Mouse (Mus musculus) frontal cortex, postnatal 36 days (tissue): ENCODE results near the gene Cx3cr1.

Source experiments
- DNase-seq, 2 experiments: peaks; one replicate each; pipeline ENCODE4 v3.0.0; 2022; ENCODE audit warnings: low spot score in 2 of 2

Cx3cr1 gene

DNA sequence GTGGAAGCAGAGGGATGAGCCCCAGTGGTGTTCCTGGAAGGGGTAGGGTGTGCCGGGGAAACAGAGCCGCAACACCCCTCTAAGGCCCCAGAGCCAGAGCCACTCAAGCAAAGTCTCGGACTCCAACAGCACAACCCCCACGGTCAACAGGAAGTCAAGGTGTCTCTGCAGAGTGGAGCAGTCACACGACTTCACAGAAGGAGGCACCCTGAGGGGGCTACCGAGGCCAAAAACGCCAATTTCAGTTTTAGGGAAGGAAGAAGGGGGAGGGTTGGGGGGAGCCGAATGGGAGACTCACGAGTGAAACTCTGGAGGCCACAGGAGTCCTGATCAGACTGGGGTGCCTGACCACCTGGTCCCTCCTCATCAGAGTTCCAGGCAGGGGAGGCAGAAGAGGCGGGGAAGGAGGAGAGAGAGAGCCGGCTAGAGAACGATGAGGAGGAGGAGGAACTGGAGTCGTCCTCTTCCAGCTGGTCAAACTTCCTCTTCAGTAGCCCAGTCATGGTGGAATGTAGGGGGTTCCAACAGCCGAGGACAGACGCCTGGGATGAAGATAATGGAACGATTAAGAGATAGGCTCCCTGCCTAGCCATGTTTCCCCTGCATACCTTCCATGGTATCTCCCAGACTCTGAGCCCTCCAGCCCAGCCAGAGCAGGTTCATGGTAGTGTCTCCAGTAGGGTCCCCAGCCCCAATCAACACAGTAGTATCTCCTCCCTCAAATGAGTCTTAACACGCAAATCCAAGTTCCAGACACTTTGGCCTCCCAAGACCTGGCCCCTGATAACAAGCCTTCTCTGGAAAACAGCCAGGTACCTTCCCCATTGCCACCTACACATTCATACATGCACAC, 92.7 kb downstream of the Cx3cr1 start:
- DNase-seq: no peak

DNA sequence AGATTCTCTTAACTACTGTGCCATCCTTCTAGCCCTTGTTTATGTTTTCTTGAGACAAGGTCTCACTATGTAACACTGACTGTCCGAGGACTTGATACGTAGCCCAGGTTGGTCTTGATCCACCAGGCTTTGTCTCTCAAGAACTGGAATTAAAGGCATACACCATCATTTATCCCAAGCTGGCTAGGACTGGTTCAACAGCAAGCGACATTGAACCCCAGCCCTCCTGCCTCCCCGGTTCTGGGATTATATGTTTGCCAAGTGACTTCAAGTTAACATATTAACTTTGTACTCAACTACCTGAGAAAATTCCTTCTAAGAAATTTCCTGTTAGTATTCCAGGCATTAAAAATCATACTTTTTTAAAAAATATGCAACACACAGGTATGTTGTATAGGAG, 94.4 kb downstream of the Cx3cr1 start:
- no peak for DNase-seq

- DNase-seq: no peak
These were observed 95.1 kb downstream of the Cx3cr1 start for GRCm38 (mm10) chr9:119974609-119975008.

DNA sequence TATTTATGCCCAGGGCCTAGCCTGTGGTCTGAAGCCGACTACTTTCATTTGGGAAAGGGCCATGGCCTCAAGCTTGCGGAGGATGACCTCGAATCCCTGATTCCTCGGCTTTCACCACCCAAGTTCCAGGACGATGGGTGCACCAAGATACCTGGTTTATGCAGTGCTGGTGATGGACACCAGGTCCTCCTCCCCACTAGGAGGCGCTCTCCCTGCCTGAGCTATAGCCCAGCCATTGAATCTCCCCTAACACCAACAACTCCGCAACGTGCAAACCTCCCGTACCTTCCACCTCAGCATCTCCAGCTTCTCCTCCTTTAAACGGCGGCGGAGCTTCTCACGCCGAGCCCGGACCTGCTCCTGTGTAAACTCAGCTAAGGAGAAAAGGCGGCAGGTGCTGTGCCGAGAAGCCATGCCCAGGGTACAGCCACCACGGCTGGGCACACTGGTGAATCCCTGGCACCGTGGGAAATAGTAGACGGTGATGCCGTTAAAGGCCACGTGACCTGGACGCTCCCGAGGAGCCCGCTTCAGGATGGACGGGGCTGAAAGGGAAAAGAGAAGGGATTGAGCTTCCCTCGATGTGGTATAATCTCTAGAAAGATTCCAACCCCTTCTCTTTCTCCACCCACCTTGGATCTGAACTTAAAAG, 95.7 kb downstream of the Cx3cr1 start:
- DNase-seq: no peak

DNA sequence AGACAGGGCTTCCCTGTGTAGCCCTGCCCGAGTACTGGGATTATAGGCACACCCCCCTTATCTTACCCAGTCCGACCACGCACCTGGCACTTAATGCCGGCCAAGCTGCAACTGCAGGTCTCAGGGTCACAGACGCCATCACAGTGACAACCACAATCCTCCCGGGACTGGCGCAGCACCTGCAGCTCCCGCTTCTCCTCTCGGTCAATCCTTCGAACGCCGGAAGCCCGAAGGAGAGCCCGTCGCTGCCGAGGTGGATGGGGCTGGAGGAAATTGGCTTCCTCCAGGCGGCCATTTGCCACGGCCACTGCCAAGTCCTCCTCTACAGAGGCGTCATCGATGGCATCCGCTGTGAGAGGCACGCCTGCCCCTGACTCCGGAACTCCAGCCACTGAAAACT, 96.4 kb downstream of the Cx3cr1 start:
- no peak for DNase-seq

DNA sequence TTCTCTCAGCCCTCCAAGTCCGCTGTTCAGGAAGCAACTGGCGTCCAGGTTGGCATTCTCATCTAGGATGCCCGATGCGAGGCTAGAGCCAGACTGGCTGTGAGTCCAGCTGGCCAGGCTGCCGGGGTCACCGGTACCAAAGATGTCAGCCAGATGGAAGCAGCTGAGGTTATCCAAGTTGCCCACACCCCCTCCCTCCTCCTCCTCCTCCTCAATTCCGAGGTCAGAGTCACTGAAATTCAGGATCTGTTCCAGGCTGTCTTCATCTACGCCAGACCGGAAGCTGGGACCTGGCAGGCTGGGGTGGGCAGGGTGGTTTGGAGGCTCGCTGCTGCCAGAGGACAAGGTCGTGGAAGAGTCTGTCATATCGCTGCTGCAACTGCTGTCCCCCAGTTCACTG, 97.1 kb downstream of the Cx3cr1 start:
- DNase-seq: no peak

DNA sequence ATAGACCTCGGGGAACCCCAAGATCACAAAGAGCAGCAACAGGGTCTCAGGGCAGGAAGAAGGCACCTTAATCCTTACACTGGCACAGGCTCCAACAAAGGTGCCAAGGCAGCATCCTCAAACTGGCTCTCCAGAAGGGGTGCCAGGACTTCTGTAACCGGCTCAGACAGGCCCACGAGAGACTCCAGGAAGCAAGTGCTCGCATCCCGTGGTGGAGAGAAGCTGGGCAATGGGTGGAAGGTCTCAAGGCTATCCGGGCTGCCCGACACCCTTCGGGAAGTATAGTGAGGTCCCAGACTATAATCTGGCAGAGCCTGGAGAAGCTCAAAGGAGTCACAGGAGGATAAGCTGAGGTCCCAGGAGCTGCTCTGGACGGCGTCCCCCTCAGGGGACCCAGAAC, 97.5 kb downstream of the Cx3cr1 start:
- no peak for DNase-seq

GRCm38 (mm10) chr9:119970763-119971656, 98.7 kb downstream of the Cx3cr1 start:
- peak in 1 of 2 experiments; percentile 53 for DNase-seq

DNA sequence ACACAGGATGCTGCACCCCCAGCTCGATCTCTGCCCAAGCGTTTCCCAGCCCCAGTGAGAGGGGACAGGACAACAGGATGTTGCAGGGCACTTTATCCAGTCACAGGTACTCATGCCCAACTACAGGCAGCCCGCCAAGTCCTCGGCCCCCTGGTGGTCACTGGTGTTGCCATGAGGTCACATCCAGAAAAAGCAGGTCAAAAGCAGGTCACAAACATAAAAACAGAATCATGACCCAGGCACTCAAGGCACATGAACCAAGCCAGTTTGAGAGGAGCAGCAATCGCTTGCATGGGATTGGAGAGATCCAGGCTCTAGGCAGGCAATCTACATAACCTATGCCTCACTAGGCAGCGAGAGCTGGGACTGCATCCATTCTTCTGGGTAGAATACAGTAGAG, 99.5 kb downstream of the Cx3cr1 start:
- DNase-seq: no peak

DNA sequence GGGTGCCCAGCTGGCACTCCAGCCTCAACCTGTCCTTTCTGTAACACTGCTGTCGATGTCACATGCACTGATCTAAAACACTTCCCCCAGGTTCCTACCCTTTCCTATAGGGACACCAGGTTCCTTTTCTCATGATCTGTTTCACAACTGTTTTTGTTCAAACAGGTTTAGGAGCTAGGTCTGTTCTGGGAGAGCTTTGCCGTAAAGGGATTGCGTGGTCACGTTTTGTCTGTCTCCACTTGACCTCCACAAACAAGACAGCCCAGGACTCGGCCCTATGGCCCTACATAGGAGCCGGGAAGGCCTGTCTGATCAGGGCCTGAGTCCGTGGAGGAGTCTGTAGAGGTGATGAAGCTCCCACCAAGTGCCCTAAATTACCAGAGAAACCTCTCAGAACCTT, 99.9 kb downstream of the Cx3cr1 start:
- no peak for DNase-seq

DNA sequence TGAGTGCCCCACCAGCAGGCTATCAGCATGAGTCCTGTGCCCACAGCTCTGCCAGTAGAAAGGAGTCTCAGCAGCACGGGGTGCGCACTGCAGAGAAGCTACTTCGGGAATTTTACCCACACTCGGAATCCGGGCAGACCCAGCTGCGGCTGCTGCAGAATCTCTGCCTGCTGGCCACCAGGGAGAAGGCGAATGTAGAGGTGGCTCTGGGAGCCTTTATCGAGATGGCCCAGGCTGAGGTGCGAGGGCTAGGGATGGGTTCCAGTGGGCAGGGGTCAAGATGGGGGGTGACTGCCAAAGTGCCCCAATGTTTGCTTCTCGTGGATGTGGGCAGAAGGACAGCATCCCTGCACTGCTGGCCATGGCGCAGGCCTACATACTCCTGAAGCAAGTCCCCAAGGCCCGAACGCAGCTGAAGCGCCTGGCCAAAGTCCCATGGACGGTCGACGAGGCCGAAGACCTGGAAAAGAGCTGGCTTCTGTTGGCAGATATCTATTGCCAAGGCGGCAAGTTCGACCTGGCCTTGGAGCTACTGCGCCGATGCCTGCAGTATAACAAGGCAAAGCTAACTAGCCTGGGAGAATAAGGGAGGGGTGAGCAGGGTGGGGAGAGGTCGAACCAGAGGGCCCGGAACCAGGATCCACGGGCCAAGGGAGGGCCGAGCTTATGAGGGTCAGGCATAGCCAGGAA, 103.3 kb downstream of the Cx3cr1 start:
- no peak for DNase-seq

DNA sequence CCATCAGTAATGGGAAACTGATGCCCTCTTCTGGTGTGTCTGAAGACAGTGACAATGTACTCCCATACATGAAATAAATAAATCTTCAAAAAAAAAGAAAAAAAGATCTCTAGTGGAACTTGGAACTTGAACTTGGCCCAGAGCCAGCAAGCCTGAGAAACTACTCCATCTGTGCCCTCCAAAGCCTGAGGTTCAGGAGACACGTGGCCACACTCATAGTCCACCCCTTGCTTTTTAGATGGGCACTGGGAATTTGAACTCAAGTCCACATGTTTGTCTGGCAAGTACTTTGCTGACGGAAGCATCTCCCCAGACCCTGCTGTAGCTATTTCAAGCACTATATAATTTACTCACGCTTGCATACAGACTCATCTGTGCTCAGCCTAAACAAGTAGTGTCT, 104.5 kb downstream of the Cx3cr1 start:
- DNase-seq: no peak

DNA sequence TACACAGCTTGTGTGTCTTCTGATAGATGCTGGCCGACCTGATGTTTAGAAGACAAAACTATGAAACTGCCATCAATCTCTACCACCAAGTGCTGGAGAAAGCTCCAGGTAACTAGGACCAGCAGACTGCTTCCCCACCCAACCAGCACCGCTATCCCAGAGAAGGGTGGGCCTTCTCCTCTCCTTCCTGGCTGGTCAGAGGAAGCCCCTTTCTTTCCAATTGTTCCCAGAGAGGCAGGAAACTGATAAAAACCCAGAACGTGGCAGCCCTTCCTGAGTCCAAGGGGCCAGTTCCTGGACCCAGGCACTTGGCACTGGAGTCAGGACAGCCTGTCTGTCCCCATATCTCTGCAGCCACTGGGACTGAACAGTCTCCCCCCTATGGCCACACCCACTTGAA, 105.5 kb downstream of the Cx3cr1 start:
- DNase-seq: no peak

DNA sequence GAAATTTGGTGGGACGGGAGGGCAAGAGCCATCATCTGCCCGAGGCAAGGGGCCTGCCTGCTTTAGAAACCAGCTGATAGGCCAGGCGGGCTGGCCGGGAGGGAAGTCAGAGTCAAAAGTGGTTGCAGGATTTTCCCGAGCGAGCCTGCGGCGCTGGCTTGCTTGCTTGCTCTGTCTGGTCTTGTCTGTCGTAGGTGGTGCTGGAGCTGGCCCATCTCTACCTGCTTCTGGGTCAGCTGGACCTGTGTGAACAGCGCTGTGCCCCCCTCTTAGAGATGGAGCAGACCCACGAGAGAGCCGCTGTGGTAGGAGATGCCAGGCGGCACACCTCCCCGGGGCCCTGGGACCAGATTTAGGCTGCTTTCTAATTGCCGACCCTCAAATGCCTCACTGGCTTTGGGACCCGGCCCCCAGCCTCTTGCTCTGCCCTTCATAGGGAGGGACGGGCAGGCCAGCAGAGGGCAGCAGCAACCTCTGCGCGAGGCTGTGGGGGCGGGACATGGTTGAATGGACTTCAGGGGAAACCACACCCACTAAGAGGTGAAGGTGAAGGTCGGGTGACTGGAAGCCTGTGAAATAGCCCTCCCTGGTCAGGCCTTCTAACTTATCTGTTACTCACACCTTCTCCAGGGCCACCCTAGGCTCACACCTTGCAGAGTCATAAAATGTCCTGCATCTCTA, 106.6 kb downstream of the Cx3cr1 start:
- DNase-seq: peak in 1 of 2 experiments; percentile 33

DNA sequence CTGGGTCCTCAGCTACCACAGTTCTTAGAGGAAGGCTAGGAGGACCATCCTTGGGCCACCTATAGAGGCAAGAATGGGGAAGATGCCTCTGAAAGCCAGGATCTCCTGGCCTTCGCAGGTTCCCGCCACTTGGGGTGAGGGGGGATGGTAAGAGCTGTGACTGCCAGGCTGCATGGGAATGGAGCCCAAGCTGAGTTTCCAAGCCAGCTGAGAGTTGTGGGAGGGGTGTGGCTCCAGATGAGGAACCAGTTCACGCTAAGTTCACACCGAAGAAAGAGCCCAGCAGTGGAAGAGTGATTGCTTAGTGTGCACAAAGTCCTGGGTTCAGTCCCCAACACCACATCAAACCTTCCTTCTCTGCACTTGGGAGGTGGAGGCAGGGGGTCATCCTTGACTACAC, 107.5 kb downstream of the Cx3cr1 start:
- no peak for DNase-seq

DNA sequence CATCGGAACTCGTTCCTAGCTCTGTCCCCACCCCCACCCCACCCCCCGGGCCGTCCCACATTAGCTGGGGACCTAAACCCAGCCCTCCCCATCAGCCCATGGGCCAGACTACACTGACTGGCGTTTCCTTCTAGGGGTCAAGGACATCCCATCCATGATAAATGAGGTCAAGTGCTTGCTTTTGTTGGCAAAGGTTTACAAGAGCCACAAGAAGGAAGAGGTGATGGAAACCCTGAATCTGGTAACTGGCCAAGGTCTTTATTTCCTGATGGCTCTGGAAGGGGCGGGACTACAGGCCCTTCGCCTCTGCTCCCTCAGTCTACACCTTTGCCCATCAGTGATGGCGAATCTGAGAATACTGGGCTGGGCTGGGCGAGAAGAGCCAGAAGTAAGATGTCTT, 110.8 kb downstream of the Cx3cr1 start:
- no peak for DNase-seq

GRCm38 (mm10) chr9:119951388-119951787, 118.3 kb downstream of the Cx3cr1 start:
- no peak for DNase-seq

DNA sequence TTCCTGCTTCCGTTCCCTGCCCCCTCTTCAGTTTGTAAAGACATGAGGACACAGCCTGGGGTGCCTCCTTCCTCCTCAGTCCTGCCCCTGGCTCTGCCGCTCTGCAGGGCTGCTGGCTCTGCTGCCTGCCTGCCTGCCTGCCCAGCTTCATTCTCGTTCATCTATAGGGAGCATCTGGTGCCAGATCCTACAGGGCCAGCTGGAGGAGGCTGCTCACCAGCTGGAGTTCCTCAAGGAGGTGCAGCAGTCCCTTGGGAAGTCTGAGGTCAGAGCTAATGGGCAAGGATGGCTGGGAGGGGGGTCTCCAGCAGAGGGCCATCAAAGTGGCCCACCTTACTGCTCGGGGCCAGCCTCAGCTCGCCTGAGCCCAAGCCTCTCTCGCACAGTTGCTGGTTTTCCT, 119.2 kb downstream of the Cx3cr1 start:
- DNase-seq: no peak

DNA sequence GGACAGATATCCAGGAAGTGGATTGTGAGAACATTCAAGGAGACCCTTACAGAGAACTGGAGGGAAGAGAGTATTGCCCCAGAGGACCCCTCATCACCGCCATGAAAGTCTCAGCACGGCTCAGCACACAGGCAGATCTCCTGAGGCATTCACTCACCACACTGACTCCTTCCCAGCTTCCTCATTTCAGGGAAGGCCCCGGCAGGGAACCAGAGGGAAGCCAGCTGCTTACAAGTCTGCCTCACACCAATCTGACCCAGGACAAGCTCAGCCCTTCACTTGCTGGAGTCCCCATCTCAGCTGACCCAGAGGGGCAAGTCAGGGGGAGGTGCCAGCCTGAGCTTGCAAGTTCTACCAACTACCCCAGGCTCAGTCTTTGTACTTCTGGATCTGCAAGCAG, 120.9 kb downstream of the Cx3cr1 start:
- DNase-seq: no peak

DNA sequence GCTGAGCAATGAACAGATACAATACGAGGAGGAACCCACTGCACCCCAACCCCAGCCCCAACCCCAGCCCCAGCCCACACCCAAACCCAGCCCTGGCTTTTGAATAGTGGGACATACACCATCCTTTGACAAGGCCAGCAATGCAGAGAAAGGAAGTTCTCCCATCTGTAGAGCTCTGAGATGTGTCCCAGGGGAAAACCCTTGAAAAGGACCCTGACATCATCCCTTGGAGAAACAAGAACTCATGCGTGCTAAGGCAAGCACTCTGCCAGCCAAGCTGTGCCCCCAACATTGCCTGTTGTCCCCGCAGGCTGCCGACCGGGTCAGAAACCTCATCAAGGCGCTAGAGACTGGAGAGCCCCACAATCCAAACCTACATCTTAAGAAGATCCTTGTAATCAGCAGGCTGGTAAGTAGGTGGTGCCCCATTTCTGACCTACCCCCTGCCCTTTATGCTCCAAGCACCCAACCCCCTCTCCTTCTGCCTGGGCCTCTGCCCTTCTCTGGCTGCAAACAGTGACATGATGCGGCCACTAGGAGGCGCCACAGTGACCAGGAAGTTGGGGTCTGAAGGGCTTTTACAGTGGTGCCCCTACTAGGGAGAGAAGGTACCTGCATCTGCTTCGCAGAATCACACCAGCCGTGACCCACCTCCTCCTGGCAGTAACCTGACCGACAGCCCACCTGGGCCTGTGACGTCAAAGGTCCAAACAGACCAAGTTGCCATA, 124.3 kb downstream of the Cx3cr1 start:
- DNase-seq: no peak

DNA sequence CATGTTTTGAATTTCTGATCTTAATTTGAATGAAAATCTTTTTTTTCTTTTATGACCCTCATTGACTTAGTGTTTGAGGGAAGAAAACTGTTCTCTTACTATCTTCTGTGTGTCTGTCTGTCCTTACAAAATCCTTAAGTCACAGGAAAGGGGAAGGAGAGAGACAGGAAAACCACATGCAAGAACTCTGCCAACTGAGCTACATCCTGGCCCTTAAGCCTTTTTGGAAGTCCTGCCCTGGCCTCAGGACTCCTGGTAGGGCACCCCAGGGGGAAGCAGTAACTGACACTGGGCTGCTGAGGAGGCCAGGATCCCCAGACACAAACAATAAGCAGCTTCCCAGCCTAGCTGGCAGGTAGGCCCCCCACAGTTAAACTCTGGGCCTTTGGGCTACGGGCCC, 126.4 kb downstream of the Cx3cr1 start:
- DNase-seq: no peak
